Mouse (Mus musculus): ENCODE data around the gene Gm38655. TPM values are rescaled to one million over a fixed set of nuclear protein-coding genes. Genes with fewer than 3 reads are reported as not detected.
"Not testable (repeated sequence)": the region's sequence is repeated elsewhere in the genome, so short reads cannot be mapped to it uniquely, and the experiment has no call there.

Gene Gm38655
- polyA plus RNA-seq (2012; rRNA removed), result not detected in 2 replicates

DNA sequence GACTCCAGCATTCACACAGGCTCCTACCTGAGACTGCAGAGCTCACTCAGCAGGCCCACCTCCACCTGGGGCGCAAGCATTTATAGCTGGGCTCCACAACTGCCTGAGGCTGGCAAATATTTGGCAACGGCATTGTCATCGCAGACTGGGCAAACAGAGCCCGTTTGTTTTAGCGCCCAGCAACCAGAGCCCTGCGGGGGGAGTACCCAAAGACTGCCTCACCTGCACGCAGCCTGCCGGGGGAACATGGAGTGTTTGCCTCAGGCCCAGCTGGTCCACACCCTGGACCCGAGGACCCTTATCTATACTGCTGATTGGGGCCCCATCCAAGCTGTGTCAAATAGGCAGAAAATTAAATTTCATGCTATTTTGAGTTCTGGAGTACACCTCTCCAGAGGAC lies at the start of gene Gm38655:
Gene Gm38655, minus strand, starts transcription at position 61 of the 400 bp plus-strand sequence.
- DNase-seq, result no peak
- no peak within 1 kb of the TSS for H3K27ac ChIP-seq (ENCODE audit: insufficient read depth, low read length)
- WGBS, result 32% methylated on average over 9 of the region's 9 CpGs
- TF ChIP-seq CTCF (IDR thresholded peaks at IDR 0.05; ENCODE audit: borderline replicate concordance, insufficient read depth, low read depth, low read length) (no peak), POLR2A (IDR thresholded peaks at IDR 0.05; ENCODE audit: borderline replicate concordance, insufficient read depth, low read length) (no peak)
- no peaks in the 10 kb centered on the region for H3K27me3 ChIP-seq (ENCODE audit: control insufficient read depth, insufficient read depth, low read length)
- no peaks in the 10 kb centered on the region for H3K4me1 ChIP-seq (ENCODE audit: control insufficient read depth, insufficient read depth, low read length)
- no peak within 1 kb of the TSS for H3K4me3 ChIP-seq (replicated peaks; ENCODE audit: insufficient read depth, low read depth, low read length)

DNA sequence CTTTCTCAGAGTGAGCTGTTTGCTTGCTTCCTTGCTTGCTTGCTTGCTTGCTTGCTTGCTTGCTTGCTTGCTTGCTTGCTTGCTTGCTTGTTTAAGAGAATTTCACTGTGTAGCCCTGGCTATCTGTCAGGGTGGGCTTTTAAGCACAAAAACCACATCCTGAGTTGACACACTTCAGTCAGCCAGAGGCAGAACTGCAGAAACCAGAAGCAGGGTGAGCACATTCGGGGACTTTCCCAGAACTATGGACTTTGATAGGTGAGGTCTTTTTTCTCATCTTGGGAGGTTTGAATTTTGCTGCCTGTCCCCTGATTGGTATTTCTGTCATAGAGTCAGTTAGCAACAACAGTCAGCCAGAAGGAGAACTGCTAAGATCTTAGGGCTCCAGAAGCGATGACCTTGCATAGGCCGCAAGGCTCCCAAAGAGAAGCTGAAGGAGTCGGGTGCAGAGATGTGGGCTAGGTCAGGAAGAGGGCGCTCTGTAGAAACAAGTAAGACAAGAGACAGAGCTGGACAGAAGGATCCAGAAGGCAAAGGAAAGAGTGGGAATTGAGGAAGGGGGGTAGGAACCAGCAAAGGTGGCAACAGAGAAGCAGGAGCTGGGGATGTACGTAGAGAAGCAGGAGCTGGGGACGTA lies 49.4 kb upstream of the Gm38655 start:
- TF ChIP-seq CTCF (IDR thresholded peaks at IDR 0.05; ENCODE audit: borderline replicate concordance, insufficient read depth, low read depth, low read length) (no peak), POLR2A (IDR thresholded peaks at IDR 0.05; ENCODE audit: borderline replicate concordance, insufficient read depth, low read length) (no peak)
- no peak for DNase-seq
- peaks cover 26% of the 10 kb centered on the region for H3K4me1 ChIP-seq (ENCODE audit: control insufficient read depth, insufficient read depth, low read length)
- no peaks in the 10 kb centered on the region for H3K27me3 ChIP-seq (ENCODE audit: control insufficient read depth, insufficient read depth, low read length)
- H3K27ac ChIP-seq (ENCODE audit: insufficient read depth, low read length), result peak overlapping the region; percentile 96; the same call in 1 of the 2 replicates
- WGBS, result 77% methylated on average over 7 of the region's 7 CpGs
- no peak overlapping the region for H3K4me3 ChIP-seq (replicated peaks; ENCODE audit: insufficient read depth, low read depth, low read length)

DNA sequence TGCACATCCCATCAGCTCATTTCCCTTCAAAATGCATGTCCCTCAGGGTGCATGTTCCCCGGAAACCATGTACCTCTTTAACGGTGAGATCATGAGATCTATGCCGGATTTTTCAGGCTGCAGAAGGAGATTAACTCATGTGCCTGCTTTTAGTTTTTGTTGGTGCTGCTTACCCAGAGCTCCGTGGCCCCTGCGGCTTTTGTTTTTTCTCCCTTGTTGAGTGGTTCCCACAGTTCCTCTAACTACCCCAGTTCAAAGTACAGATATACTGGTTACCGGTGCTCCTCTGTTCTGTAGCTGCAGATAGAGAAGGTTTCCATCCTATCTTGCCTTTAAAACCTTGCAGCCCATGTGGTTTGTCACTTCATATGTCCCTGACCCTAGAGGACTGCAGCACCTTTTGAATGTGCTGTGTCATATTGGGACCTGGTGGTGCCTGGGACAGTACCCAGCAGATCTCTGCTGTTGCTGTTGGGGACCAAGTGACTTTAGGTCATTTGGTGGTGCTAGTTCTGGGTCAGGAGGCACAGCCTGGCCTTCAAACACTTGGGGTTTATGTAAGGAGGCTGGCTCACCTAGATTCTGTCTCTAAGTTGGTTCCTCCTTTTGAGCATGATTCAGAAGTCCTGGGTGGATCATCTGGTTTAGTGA lies 47.8 kb upstream of the Gm38655 start:
- DNase-seq, result peak; percentile 51
- H3K27ac ChIP-seq (ENCODE audit: insufficient read depth, low read length), result peak overlapping the region; percentile 96
- peaks cover 31% of the 10 kb centered on the region for H3K4me1 ChIP-seq (ENCODE audit: control insufficient read depth, insufficient read depth, low read length)
- TF ChIP-seq CTCF (IDR thresholded peaks at IDR 0.05; ENCODE audit: borderline replicate concordance, insufficient read depth, low read depth, low read length) (no peak), POLR2A (IDR thresholded peaks at IDR 0.05; ENCODE audit: borderline replicate concordance, insufficient read depth, low read length) (no peak)
- H3K4me3 ChIP-seq (replicated peaks; ENCODE audit: insufficient read depth, low read depth, low read length), result peak overlapping the region; percentile 96
- H3K27me3 ChIP-seq (ENCODE audit: control insufficient read depth, insufficient read depth, low read length), result no peaks in the 10 kb centered on the region
- WGBS, result 9% methylated on average over 6 of the region's 6 CpGs

DNA sequence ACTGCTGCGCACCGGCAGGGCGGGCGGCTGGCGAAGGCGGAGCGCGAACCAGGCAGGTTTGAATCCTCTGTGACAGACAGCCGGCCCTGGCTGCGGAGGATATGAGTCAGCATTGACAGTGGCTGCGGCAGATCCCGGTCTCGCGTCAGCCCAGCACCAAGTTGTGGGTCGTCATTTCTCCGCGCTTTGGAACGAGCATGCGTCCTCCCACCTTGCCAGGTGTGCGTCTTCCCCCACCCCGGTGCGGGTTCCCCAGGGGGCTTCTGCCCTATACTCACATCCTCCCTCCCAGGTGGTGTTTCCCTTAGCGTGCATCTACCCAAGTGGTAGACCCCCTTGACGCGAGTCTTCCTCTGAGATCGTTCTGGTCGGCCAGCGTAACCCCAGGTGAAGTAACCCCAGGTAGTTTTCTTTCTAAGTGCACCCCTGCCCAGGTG lies 47.3 kb upstream of the Gm38655 start:
- TF ChIP-seq POLR2A (IDR thresholded peaks at IDR 0.05; ENCODE audit: borderline replicate concordance, insufficient read depth, low read length), result 0 out of 2 replicates have a peak, but pooled peaks have one; percentile 13
- WGBS, result 10% methylated on average over 13 of the region's 28 CpGs
- Histone ChIP-seq H3K4me3 (replicated peaks; ENCODE audit: insufficient read depth, low read depth, low read length) (peak overlapping the region; percentile 96), H3K27ac (ENCODE audit: insufficient read depth, low read length) (peak overlapping the region; percentile 96), H3K4me1 (ENCODE audit: control insufficient read depth, insufficient read depth, low read length) (peaks cover 28% of the 10 kb centered on the region)
- DNase-seq, result peak; percentile 65 to 69
- H3K27me3 ChIP-seq (ENCODE audit: control insufficient read depth, insufficient read depth, low read length), result not testable (repeated sequence)

DNA sequence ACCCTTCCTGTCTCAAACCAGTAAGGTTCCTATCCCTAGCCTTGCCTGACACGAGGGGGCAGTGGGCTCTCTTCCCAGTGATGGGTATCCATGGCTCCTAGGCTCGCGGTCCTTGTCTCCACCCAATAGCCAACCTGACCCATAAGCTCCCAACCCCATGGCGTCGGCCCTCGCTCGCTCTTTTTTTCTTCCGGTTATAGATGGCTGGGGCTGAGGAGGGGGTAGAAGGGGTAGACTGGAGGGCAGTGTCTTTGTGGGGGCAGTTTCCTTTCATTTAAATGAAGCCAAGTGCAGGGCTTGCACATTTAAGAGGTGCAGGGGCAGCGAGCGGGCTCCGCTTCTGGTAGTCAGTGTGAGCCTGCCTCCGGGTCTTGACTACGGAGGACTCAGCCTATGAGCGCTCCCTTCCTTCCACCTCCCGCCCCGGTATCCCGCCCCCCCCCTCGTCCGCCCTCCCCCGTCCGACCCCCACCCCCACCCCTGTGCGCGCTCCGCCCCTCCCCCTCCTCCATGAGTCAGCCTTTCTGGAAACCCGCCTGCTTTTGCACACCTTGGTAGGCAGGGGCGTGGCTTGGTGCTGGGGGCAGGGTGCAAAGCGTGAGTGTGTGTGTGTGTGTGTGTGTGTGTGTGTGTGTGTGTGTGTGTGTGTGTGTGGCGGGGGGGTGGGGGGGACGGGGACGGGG lies 46.7 kb upstream of the Gm38655 start:
- H3K27ac ChIP-seq (ENCODE audit: insufficient read depth, low read length), result peak overlapping the region; percentile 93

DNA sequence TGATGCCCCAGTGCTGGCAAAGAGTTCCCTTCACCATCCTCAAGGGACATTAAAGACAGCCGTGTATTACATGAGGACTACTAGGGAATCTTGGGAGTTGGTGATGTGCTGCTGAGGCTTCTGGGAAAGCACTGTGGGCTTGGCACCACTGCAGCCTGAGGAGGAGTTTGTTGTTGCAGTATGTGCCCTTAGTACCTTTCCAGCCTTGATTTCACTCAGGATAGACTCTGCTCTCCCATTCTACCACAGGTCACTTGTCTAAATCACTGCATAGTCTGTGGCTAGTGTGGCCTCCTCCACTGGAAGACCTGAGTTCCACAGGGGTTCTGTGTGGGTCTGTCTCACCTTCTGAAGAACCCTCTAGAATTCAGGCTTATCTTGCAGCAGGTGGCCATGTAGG lies 45.5 kb upstream of the Gm38655 start:
- no peak for DNase-seq
- H3K4me3 ChIP-seq (replicated peaks; ENCODE audit: insufficient read depth, low read depth, low read length), result no peak overlapping the region
- no peak overlapping the region for H3K27ac ChIP-seq (ENCODE audit: insufficient read depth, low read length)
- TF ChIP-seq POLR2A (IDR thresholded peaks at IDR 0.05; ENCODE audit: borderline replicate concordance, insufficient read depth, low read length), result no peak
- no peak for TF ChIP-seq CTCF (IDR thresholded peaks at IDR 0.05; ENCODE audit: borderline replicate concordance, insufficient read depth, low read depth, low read length)
- H3K27me3 ChIP-seq (ENCODE audit: control insufficient read depth, insufficient read depth, low read length), result no peaks in the 10 kb centered on the region
- 42% methylated on average over 1 of the region's 1 CpGs for WGBS
- H3K4me1 ChIP-seq (ENCODE audit: control insufficient read depth, insufficient read depth, low read length), result peaks cover 27% of the 10 kb centered on the region

More for the DNA sequence above, 46.7 kb upstream of the Gm38655 start:
- WGBS, result 4% methylated on average over 22 of the region's 30 CpGs
- TF ChIP-seq POLR2A (IDR thresholded peaks at IDR 0.05; ENCODE audit: borderline replicate concordance, insufficient read depth, low read length) (peak; percentile 60; the same call in 1 of the 2 replicates), CTCF (IDR thresholded peaks at IDR 0.05; ENCODE audit: borderline replicate concordance, insufficient read depth, low read depth, low read length) (no peak)
- Histone ChIP-seq H3K4me3 (replicated peaks; ENCODE audit: insufficient read depth, low read depth, low read length) (peak overlapping the region; percentile 65), H3K4me1 (ENCODE audit: control insufficient read depth, insufficient read depth, low read length) (peaks cover 27% of the 10 kb centered on the region), H3K27me3 (ENCODE audit: control insufficient read depth, insufficient read depth, low read length) (no peaks in the 10 kb centered on the region)
- DNase-seq, result peak; percentile 84 to 86

DNA sequence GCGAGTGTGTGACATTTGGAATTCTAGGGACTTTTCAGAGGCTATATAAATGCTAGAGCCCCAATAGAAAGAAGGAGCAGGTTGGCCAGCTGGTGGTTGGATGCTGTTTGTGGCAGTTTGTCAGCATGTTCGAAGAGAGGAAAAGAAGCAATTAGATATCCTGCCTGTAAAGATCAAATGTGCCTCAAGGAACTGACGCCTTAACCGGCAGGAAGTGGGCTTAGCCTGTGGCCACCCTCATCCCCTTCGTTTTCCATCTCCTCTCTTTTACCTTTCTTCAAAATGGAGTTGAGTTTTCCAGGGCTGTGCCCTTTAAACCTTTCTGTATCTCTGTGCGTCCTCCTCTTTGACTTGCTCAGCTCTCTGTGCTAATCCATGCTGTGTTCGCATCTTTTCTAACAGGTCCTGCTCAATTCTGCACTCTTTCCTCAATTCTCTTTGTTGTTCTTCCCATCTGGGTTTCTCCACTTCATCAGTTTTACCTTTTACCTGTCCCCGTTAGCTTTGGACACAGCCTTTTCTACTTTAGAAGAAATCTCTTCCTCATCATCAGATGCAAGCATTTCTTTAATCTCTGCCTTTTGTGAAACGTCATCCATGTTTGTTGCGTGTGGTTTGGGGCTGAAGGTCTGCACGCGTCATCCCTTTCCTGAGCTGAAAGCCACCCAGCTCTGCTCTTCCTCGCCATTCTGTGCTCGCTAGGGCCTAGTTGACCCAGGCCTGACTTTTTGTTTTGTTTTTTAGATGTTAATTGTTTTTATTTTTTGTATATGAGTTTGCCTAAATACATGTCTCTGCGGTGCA lies 44.4 kb upstream of the Gm38655 start:
- 80% methylated on average over 15 of the region's 15 CpGs for WGBS
- Histone ChIP-seq H3K27ac (ENCODE audit: insufficient read depth, low read length) (0 out of 2 replicates have a peak overlapping the region, but pooled peaks have one; percentile 18), H3K4me3 (replicated peaks; ENCODE audit: insufficient read depth, low read depth, low read length) (no peak overlapping the region), H3K4me1 (ENCODE audit: control insufficient read depth, insufficient read depth, low read length) (peaks cover 27% of the 10 kb centered on the region), H3K27me3 (ENCODE audit: control insufficient read depth, insufficient read depth, low read length) (no peaks in the 10 kb centered on the region)
- no peak for TF ChIP-seq CTCF (IDR thresholded peaks at IDR 0.05; ENCODE audit: borderline replicate concordance, insufficient read depth, low read depth, low read length)
- TF ChIP-seq POLR2A (IDR thresholded peaks at IDR 0.05; ENCODE audit: borderline replicate concordance, insufficient read depth, low read length), result no peak
- no peak for DNase-seq

Measured in cerebellum, adult 2 months (tissue).